Mouse (Mus musculus): ENCODE measurements around the gene Clspn.

The Clspn gene

DNA sequence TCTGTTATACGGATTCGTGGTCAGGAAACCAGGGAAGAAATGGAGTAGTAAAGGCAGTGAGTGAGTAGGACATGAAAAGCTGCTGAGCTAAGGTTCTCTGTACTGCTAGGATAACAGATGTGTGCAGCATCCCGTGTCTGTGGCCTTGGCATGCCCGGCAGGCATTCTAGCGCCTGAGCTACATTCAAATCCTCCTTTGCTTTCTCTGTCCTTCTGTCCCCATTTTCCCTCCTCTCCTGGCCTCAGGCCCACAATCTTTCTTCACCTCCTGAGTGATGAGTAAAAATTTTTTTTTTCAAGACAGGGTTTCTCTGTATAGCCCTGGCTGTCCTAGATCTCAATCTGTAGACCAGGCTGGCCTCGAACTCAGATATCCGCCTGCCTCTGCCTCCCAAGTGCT is 4.6 kb upstream of the Clspn start:
- in situ Hi-C loops (cut with MboI; ENCODE audit: low pct_unique_long_range_greater_than_20kb in 1 of 2, low sequenced_read_pairs in 2 of 2, unreplicated experiment in 1 of 2) = no loop called here

DNA sequence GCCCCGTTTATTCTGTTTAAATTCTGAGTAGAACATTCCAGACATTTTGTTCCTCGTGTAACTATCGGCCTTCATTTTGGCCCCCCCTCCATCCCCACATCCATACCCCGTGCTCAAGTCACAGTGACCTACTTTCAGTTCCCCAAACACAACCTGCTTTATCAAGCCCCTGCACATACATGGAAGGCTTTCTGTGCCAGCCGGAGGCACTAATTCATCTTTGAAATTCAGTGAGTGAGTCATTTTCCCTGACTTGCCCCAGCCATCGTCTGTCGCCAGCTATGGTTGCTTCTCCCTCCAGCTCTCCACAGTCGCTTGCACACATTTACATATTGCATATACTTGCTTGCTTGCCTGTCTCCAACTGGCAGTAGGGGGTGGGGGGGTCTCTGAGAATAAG is 3.6 kb upstream of the Clspn start:
- in situ Hi-C loops (cut with MboI; ENCODE audit: low pct_unique_long_range_greater_than_20kb in 1 of 2, low sequenced_read_pairs in 2 of 2, unreplicated experiment in 1 of 2) = no loop called here

DNA sequence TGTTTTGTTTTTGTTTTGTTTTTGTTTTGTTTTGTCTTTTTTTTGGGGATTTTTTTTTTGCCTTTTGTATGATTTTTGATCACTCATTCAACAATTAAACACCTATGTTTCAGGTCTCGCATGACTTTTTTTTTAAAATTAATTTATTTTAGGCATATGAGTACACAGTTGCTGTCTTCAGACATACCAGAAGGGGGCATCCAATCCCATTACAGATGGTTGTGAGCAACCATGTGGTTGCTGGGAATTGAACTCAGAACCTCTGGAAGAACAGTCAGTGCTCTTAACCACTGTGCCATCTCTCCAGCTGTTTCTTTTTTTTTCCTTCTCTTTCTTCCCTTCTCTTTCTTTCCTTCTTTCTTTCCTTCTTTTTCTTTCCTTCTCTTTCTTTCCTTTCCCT is 3.0 kb upstream of the Clspn start:
- in situ Hi-C loops (cut with MboI; ENCODE audit: low pct_unique_long_range_greater_than_20kb in 1 of 2, low sequenced_read_pairs in 2 of 2, unreplicated experiment in 1 of 2) = no loop called here

DNA sequence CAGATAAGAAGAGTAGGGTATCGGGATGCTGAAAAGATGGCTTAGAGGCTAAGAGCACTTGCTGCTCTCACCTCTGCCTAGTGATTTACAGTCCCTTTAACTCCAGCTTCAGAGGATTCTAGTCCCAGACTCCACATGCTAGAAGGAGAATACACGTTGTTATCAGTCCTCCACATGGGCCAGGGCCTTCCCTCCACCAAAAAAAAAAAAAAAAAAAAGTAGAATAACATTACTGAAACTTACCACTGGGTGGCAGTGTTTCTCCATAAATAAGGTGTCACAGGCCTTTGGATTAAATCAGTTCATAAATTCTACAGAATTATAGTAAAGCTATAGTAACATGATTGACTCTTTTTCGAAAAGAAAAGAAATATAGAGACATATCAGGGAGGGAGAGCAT is 2.3 kb upstream of the Clspn start:
- in situ Hi-C loops (cut with MboI; ENCODE audit: low pct_unique_long_range_greater_than_20kb in 1 of 2, low sequenced_read_pairs in 2 of 2, unreplicated experiment in 1 of 2) = no loop called here

DNA sequence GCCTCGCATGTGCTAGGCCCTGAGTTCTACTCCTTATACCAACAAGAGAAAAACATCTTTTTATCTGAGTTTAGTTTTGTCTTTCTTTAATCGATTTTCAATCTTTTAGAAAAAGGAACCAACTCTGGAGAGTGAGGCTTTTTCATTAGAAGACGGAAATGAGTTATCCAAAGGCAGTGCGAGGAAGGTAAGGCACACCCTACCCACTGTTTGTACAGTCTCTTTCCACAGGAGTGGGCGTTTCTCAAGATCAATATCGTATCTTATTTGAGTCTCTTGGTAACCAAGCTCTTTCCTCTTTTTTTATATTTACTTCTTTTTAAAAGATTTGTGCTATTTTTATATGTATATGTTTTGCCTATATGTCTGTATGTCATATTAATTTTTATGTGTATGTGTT is 7.1 kb downstream of the Clspn start:
- in situ Hi-C loops (cut with MboI; ENCODE audit: low pct_unique_long_range_greater_than_20kb in 1 of 2, low sequenced_read_pairs in 2 of 2, unreplicated experiment in 1 of 2) = no loop called here

DNA sequence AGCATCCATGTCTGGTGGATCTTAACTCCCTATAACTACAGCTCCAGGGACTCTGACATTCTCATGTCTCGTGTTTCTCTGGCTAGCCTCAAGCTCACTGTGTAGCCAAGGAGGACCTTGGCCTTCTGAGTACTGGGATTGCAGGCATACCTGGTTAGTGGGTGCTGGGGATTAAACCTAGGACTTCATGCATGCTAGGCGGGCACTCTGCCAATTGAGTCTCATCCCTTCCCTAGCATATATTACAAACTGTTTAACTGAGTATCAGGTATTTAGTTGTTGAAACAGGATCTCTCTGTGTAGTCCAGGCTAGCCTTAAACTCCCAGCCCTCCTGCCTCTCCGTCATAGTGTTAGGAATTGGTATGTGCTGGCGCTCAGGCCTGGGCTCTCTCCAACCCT is 10.5 kb downstream of the Clspn start:
- in situ Hi-C loops (cut with MboI; ENCODE audit: low pct_unique_long_range_greater_than_20kb in 1 of 2, low sequenced_read_pairs in 2 of 2, unreplicated experiment in 1 of 2) = no loop called here

DNA sequence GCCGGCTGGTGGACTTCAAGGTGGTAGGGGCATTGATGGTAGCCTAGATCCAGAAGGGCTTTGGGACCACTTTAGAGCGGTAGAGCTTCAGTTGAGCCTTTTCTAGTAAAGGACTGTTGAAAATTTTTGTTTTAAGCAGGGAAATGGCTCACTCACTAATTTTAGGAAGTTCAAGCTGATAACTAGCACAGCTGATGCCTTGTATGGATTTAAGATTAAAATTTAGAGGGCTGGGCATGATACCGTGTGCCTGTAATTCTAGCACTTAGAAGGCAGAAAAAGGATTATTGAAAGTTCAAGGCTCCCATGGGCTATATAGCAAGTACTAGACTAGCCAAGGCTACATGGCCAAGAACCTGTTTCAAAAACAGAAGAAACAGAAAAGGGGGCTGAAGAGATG is 13.0 kb downstream of the Clspn start:
- in situ Hi-C loops (cut with MboI; ENCODE audit: low pct_unique_long_range_greater_than_20kb in 1 of 2, low sequenced_read_pairs in 2 of 2, unreplicated experiment in 1 of 2) = no loop called here

DNA sequence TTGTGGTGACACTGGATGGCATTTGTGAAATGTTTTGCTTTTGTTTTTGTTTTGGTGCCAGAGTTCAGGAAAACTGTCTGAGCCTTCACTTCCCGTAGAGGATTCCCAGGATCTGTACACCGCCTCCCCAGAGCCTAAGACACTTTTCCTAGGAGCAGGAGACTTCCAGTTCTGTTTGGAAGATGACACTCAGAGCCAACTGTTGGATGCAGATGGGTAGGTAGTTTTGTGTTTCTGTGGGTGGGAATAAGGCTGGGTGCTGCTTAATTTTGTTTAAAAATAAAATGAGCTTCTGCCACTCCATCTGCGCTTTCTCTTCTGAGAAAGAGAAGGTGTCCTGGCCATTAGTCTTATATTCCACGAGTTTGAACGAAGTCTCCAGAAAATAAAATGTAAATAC is 19.5 kb downstream of the Clspn start:
- in situ Hi-C loops (cut with MboI; ENCODE audit: low pct_unique_long_range_greater_than_20kb in 1 of 2, low sequenced_read_pairs in 2 of 2, unreplicated experiment in 1 of 2) = no loop called here

DNA sequence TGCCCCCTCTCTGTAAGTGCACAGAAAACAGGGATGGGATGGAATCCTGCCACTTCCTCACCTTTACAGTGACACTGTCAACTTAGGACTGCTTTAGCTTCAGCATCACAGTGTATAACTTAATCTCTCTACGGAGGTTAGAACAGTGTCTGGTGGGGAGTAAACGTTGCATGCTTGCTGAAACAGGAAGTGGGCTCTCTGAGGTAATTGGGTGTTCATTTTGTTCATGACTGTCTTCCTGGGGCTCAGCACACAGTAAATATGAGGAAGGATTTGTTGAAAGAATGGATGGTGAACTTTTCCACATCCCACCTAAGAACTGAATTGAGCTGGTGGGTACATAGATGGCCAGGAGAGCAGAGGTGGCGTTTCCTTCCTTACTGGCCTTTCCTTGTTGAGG is 21.2 kb downstream of the Clspn start:
- in situ Hi-C loops (cut with MboI; ENCODE audit: low pct_unique_long_range_greater_than_20kb in 1 of 2, low sequenced_read_pairs in 2 of 2, unreplicated experiment in 1 of 2) = no loop called here

DNA sequence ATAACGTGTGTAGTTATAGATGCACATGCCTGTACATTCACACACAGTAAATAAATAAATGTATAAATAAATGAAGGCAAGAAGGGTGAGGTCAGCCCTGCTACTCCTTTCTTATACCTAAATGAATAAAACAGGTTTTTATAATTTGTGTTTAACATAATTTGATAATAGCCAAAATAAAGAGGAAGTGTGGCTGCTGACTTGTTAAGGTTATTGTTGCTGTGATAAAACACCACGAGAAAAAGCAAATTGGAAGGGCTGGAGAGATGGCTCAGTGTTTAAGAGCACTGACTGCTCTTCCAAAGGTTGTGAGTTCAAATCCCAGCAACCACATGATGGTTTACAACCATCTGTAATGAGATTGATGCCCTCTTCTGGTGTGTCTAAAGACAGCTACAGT is 22.3 kb downstream of the Clspn start:
- in situ Hi-C loops (cut with MboI; ENCODE audit: low pct_unique_long_range_greater_than_20kb in 1 of 2, low sequenced_read_pairs in 2 of 2, unreplicated experiment in 1 of 2) = no loop called here

DNA sequence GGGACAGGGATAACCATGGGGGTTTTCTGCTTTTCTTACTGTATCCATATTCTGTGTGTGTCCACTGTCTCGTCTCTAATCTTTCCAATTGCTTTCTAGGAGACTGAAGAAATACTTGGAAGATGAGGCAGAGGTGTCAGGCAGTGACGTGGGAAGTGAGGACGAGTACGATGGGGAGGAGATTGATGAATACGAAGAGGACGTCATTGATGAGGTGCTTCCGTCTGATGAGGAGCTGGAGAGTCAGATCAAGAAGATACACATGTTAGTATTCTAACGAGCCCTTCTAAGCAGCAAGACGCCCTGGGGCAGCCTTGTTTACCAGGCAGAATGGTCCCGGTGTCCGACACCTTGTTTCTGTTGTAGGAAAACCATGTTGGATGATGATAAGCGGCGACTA is 29.0 kb downstream of the Clspn start:
- in situ Hi-C loops (cut with MboI; ENCODE audit: low pct_unique_long_range_greater_than_20kb in 1 of 2, low sequenced_read_pairs in 2 of 2, unreplicated experiment in 1 of 2) = no loop called here

DNA sequence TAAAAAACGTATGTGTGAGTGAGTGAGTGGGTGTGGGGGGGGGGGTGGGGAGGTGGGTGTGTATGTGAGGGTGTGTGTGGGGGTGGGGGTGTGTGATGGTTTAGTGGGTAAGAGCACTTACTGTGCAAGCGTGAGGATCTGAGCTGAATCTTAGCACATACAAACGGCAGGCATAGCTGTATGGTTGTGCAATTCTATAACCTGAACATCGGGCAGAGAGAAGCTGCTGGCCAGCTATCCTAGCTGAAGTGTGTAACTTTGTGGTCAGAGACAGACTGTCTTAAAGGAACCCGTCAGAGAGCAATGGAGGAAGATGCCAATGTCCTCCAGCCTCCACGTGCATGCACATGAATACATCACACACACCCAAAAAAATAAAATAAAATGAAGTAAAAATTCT is 35.3 kb downstream of the Clspn start:
- in situ Hi-C loops (cut with MboI; ENCODE audit: low pct_unique_long_range_greater_than_20kb in 1 of 2, low sequenced_read_pairs in 2 of 2, unreplicated experiment in 1 of 2) = no loop called here

DNA sequence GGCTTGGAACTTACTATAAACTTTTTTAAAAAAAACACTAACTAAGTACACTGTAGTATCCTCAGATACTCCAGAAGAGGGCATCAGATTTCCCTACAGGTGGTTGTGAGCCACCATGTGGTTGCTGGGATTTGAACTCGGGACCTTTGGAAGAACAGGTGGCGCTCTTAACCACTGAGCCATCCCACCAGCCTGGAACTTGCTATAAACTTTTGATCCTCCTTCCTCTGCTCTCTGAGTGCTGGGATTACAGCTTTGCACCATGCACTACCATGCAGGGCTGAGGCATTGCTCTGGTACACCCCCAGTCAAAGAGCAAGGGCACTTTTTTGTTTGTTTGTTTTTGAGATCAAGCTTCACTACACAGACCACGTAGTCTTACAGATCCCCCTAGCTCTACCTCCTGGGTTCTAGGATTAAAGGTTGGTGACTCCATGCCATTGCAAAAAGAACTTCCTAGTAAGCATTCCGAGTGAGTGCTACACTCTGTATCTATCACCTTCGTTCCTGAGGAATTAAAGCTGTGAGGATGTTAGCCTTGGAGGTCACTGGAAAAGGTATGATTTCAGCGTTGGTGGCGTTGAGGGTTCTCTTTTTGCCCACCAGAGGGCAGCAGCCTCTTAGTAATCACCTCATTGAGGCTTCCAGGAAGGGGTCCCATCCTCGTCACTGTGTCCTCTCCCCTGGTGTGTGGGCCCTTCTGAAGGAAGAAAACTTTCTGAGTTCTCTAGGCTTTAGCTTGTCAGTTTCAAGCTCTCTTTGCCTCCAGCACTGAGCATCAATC is 43.4 kb downstream of the Clspn start:
- in situ Hi-C loops (cut with MboI; ENCODE audit: low pct_unique_long_range_greater_than_20kb in 1 of 2, low sequenced_read_pairs in 2 of 2, unreplicated experiment in 1 of 2) = no loop called here

DNA sequence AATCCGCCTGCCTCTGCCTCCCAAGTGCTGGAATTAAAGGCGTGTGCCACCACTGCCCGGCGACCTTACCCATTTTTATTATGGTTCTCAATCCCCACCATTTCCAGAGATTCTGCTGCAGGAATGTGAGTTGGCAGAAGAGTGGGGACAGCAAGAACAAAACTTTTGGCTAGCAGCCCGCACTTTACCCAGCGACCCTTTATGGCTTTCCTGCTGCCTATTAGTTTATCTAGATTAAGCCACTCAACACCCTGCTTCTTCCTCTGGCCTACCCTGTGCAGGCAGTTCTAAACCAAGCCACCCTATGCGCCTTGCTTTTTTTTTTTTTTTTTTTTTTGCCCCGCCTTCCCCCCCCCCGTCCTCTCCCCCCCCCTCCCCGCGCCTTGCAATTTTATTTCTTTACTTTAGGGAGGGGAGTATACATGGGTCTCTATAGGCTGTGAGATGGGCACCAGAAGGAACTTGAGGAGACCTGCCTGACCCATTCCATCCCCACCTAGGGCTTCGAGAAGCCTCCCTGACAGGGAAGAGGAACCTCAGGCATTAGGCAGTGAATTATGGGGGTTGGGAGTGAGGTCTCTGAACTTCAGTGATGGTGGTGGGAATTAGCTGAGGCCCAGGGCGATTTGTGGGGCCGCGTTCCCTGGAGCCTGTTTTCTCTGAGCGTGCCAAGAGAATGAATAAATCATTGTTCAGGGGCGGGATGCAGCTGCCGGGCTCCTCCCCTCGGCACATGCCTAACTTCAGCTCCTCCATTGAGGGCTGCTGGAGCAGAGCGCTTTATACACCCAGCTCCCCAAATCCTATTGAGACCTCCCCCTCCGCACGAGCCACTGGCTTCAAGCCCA is 45.1 kb downstream of the Clspn start:
- in situ Hi-C loops (cut with MboI; ENCODE audit: low pct_unique_long_range_greater_than_20kb in 1 of 2, low sequenced_read_pairs in 2 of 2, unreplicated experiment in 1 of 2) = no loop called here

DNA sequence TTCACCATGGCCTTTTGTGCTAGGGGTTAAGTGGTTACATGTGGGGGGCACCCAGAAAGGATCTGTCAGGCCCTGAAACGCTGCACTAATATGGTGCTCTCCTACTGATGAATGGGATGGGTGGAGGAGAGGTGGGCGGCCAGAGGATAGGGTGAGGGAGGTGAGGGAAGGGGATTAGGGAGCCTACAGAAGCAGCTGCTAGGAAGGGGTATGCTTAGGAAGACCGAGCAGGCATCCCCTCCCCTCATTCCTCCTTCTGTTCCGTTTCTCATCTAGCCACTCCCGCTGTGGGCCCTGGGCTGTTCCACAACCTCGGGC is 45.7 kb downstream of the Clspn start:
- in situ Hi-C loops (cut with MboI; ENCODE audit: low pct_unique_long_range_greater_than_20kb in 1 of 2, low sequenced_read_pairs in 2 of 2, unreplicated experiment in 1 of 2) = no loop called here

DNA sequence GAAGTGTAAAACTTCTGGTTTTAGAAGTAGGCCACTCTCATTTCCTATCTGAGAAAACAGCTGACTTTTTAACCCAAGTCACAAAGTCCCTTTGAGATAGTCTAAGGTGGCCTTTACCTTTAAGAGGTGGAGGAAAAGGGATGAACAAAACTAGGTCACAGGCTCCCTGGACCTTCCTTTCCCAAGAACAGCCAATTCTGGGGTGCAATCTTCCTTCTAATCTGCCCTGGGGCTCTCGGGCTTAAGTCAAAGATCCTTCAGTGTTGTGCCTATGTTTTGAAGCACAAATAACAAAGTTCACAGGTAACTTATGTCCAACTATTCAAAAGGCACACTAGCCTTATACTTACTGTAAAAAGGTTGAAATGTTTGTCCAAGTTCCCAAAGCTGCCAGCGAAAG is 47.4 kb downstream of the Clspn start:
- in situ Hi-C loops (cut with MboI; ENCODE audit: low pct_unique_long_range_greater_than_20kb in 1 of 2, low sequenced_read_pairs in 2 of 2, unreplicated experiment in 1 of 2) = no loop called here

DNA sequence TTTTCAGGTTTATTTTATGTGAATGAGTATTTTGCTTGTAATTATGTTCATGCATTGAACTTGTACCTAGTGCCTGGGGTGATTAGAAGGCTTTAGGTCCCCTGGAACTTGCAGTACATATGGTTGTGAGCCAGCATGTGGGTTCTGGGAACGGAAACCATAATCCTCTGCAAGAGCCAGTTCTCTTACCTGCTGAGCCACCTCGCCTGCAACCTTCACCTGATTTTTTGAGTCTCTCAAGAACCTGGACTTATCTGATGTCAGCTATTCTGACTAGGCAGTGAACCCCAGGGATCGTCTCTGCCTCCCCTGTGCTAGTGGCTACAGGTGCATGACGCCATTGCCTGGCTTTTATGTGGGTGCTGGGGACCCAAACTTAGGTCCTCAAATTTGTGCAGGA is 49.0 kb downstream of the Clspn start:
- in situ Hi-C loops (cut with MboI; ENCODE audit: low pct_unique_long_range_greater_than_20kb in 1 of 2, low sequenced_read_pairs in 2 of 2, unreplicated experiment in 1 of 2) = no loop called here

DNA sequence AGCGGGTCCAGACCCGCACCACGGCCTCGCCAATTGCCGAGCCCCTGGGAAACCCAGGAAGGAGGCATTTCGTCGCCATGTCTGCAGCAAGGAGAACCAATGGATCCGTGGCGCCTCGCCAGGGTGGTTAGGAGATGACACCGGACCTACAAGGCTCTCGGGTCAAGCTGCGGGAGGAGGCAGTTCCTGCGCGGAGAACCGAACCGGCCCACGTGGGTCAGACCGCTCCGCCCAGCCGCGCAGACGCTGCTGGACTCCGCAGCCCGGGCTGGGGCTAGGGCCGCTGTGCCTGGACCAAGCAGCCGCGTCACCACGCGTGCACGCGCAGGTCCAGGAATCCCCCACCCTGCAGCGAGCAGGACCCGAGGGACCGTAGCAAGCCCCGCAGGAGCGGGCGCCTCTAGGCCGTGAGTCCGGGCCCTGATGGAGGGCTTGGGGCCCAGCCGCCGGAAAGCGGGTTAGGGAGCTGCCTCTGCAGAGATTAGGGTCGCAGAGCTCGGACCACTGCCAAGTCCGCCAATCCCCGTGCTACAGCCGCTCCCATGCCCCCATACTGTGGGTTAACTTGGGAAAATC is 53.0 kb downstream of the Clspn start, which contains the start of gene 5730409E04Rik:
Gene 5730409E04Rik (plus strand): TSS at position 213 of the 576 bp plus-strand sequence.
- in situ Hi-C loops (cut with MboI; ENCODE audit: low pct_unique_long_range_greater_than_20kb in 1 of 2, low sequenced_read_pairs in 2 of 2, unreplicated experiment in 1 of 2) = no loop called here

DNA sequence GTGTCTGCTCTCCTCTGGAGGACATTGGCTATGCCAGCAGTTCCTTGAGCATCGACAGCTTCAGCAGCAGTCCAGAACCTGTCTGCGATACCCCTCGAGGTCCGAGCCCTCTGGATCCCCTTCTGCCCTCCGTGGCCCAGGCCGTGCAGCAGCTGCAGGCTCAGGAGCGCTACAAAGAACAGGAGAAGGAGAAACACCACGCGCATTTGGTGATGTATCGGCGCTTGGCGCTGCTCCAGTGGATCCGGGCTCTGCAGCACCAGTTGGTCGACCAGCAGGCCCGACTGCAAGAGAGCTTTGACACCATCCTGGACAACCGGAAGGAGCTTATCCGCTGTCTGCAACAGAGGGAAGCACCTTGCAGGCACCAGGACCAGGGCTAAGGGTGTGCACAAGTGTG is 55.3 kb downstream of the Clspn start:
- in situ Hi-C loops (cut with MboI; ENCODE audit: low pct_unique_long_range_greater_than_20kb in 1 of 2, low sequenced_read_pairs in 2 of 2, unreplicated experiment in 1 of 2) = no loop called here

DNA sequence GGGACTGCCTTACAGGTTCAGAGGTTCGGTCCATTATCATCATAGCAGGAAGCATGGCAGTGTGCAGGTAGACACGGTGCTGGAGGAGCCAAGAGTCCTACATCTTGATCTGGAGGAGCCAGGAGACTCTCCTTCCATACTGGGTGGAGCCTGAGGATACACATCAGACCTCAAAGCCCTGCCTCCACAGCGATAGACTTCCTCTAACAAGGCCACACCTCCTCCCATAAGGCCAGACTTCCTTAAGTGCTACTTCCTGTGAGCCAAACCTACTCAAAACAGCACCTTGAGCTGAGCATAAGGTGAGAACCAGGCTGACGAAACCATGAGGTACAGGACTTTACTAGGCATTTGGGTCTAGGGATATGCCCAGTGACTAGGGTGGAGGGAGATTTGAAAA is 59.6 kb downstream of the Clspn start:
- in situ Hi-C loops (cut with MboI; ENCODE audit: low pct_unique_long_range_greater_than_20kb in 1 of 2, low sequenced_read_pairs in 2 of 2, unreplicated experiment in 1 of 2) = no loop called here

All from mouse embryonic stem cell (cell line).